Mouse (Mus musculus): ENCODE measurements around the gene Zcchc3. TPM values are rescaled to one million over a fixed set of nuclear protein-coding genes. Genes with fewer than 3 reads are reported as not detected.
"Not testable (repeated sequence)": the region's sequence is repeated elsewhere in the genome, so short reads cannot be mapped to it uniquely, and the experiment has no call there.

Zcchc3 gene
- polyA plus RNA-seq, 1 experiment, result not detected

DNA sequence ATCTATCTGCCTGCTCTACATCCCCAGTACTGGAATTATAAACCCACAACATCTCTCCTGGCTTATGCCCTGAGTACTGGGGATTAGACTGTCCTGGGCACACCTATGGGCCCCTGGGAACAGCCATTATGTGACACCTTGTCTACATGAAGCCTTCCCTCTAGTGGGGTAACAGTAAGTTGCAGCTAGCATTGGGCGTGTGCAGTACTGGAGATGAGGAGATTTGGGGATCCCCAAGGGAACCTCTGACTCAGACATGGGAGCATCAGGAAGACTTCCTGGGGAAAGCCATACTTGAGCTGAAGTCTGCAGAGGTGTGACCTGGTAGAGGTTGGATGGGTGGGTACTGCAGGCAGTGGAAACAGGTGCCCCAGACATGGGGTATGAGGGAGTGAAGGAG lies 24.1 kb upstream of the Zcchc3 start:
- 97% methylated on average over 1 of the region's 1 CpGs for WGBS
- H3K27ac ChIP-seq (ENCODE audit: insufficient read depth, low read depth, low read length), result no peak overlapping the region
- TF ChIP-seq POLR2A (IDR thresholded peaks at IDR 0.05; ENCODE audit: insufficient read depth, low read depth, low read length), result no peak
- no peak for TF ChIP-seq CTCF (IDR thresholded peaks at IDR 0.05; ENCODE audit: insufficient read depth, low read depth, low read length)

GRCm38 (mm10) chr2:152436983-152437860 lies 22.4 kb upstream of the Zcchc3 start:
- Histone ChIP-seq H3K27ac (ENCODE audit: insufficient read depth, low read depth, low read length) (peak overlapping the region; percentile 5; the same call in 1 of the 2 replicates), H3K4me3 (ENCODE audit: insufficient read depth, low read depth, low read length) (peak overlapping the region; percentile 27), H3K4me1 (ENCODE audit: control insufficient read depth, insufficient read depth, low read length) (peaks cover 5% of the 10 kb centered on the region)
- peak; percentile 93 for TF ChIP-seq CTCF (IDR thresholded peaks at IDR 0.05; ENCODE audit: insufficient read depth, low read depth, low read length)
- no peak for TF ChIP-seq POLR2A (IDR thresholded peaks at IDR 0.05; ENCODE audit: insufficient read depth, low read depth, low read length)
- 5% methylated on average over 23 of the region's 23 CpGs for WGBS

More for the DNA sequence above, 24.1 kb upstream of the Zcchc3 start:
- Histone ChIP-seq H3K4me3 (ENCODE audit: insufficient read depth, low read depth, low read length) (no peak overlapping the region), H3K4me1 (ENCODE audit: control insufficient read depth, insufficient read depth, low read length) (peaks cover 8% of the 10 kb centered on the region)

DNA sequence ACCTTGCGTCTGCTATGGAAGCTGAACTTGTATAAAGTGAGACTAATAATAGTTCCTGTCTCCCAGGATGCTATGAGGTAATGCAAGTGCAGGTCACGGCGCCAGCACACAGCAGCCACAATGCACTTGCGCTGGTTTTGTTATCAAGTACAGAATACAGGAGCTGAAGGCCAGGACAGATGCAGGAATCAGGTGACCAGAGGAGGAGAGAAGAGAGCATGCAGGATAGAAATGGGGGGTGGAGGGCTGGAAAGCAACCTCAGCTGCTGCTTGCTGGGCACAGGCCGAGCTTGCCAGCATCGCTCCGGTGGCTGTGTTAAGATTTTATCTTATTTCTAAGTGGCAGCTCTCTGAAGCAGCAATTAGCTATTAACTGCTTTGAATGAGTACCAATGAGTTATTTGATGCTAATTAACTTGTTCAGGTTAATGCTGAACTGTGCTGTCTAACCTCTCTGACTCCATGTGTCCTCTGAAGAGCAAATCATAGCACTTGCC lies 21.6 kb upstream of the Zcchc3 start:
- 50% methylated on average over 7 of the region's 7 CpGs for WGBS
- H3K27ac ChIP-seq (ENCODE audit: insufficient read depth, low read depth, low read length), result 0 out of 2 replicates have a peak overlapping the region, but pooled peaks have one; percentile 8

GRCm38 (mm10) chr2:152428481-152428880 lies 13.7 kb upstream of the Zcchc3 start:
- WGBS, result 83% methylated on average over 2 of the region's 2 CpGs
- H3K4me3 ChIP-seq (ENCODE audit: insufficient read depth, low read depth, low read length); H3K4me1 ChIP-seq (ENCODE audit: control insufficient read depth, insufficient read depth, low read length); H3K27ac ChIP-seq (ENCODE audit: insufficient read depth, low read depth, low read length): not testable (repeated sequence)

More for the DNA sequence above, 21.6 kb upstream of the Zcchc3 start:
- TF ChIP-seq CTCF (IDR thresholded peaks at IDR 0.05; ENCODE audit: insufficient read depth, low read depth, low read length) (no peak), POLR2A (IDR thresholded peaks at IDR 0.05; ENCODE audit: insufficient read depth, low read depth, low read length) (no peak)
- Histone ChIP-seq H3K4me3 (ENCODE audit: insufficient read depth, low read depth, low read length) (no peak overlapping the region), H3K4me1 (ENCODE audit: control insufficient read depth, insufficient read depth, low read length) (peaks cover 5% of the 10 kb centered on the region)

DNA sequence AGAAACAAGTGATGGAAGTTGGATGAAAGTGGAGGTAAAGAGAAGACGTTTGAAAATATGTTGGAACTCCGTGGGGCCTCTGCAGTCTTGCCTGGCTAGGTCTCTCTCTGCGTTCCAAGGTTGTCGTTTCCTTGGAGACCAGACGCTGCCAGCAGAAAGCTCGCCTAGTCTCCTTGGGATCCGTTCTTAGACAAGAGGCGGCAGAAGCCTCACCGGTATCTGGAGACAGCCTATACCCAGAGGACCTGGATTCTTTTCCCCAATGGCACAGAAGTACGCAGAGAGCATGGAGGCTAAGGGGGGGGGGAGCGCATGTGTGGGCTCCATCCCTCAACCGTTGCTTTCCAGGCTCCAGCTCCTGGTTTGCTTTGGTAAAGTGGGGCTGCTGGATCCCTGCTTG lies 12.7 kb upstream of the Zcchc3 start:
- H3K4me1 ChIP-seq (ENCODE audit: control insufficient read depth, insufficient read depth, low read length), result peaks cover 7% of the 10 kb centered on the region; the same call in 1 of the 2 replicates
- H3K27ac ChIP-seq (ENCODE audit: insufficient read depth, low read depth, low read length), result no peak overlapping the region
- no peak for TF ChIP-seq POLR2A (IDR thresholded peaks at IDR 0.05; ENCODE audit: insufficient read depth, low read depth, low read length)
- TF ChIP-seq CTCF (IDR thresholded peaks at IDR 0.05; ENCODE audit: insufficient read depth, low read depth, low read length), result no peak
- WGBS, result 10% methylated on average over 12 of the region's 12 CpGs
- H3K4me3 ChIP-seq (ENCODE audit: insufficient read depth, low read depth, low read length), result no peak overlapping the region

GRCm38 (mm10) chr2:152415786-152416185 lies 959 bp upstream of the Zcchc3 start:
- no peak overlapping the region for H3K4me3 ChIP-seq (ENCODE audit: insufficient read depth, low read depth, low read length)

DNA sequence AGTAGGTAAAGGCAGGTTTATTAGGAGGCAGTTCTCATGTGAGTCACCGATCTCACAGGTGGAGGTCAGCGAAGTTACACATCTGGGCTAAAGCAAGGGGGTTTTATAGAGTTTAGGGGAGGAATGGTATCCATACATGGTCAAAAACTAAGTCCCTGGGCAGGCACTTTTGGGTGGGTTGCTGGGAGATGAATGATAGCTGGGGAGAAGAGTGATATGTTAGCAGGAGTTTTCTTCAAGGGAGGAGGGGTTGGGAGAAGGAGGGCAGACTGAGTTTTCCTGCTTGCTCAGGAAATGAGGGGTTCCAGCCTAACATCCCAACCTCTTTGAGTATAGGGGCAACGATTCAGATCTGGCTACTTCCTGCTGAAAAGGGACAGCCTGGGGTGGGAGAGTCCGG lies 460 bp upstream of the Zcchc3 start, which contains the start of gene 6820408C15Rik:
Gene 6820408C15Rik (plus strand): TSS at position 301 of the 400 bp plus-strand sequence.
- peak within 1 kb of the TSS; percentile 99 for H3K27ac ChIP-seq (ENCODE audit: insufficient read depth, low read depth, low read length)
- peak within 1 kb of the TSS; percentile 83 for H3K4me3 ChIP-seq (ENCODE audit: insufficient read depth, low read depth, low read length)
- no peak for TF ChIP-seq POLR2A (IDR thresholded peaks at IDR 0.05; ENCODE audit: insufficient read depth, low read depth, low read length)
- TF ChIP-seq CTCF (IDR thresholded peaks at IDR 0.05; ENCODE audit: insufficient read depth, low read depth, low read length), result no peak
- peaks cover 19% of the 10 kb centered on the region for H3K4me1 ChIP-seq (ENCODE audit: control insufficient read depth, insufficient read depth, low read length)
- WGBS, result 22% methylated on average over 4 of the region's 4 CpGs

More at GRCm38 (mm10) chr2:152415786-152416185, 959 bp upstream of the Zcchc3 start:
- H3K4me1 ChIP-seq (ENCODE audit: control insufficient read depth, insufficient read depth, low read length), result peaks cover 17% of the 10 kb centered on the region
- 0 out of 2 replicates have a peak overlapping the region, but pooled peaks have one; percentile 99 for H3K27ac ChIP-seq (ENCODE audit: insufficient read depth, low read depth, low read length)
- TF ChIP-seq POLR2A (IDR thresholded peaks at IDR 0.05; ENCODE audit: insufficient read depth, low read depth, low read length) (no peak), CTCF (IDR thresholded peaks at IDR 0.05; ENCODE audit: insufficient read depth, low read depth, low read length) (no peak)
- 54% methylated on average over 3 of the region's 3 CpGs for WGBS

DNA sequence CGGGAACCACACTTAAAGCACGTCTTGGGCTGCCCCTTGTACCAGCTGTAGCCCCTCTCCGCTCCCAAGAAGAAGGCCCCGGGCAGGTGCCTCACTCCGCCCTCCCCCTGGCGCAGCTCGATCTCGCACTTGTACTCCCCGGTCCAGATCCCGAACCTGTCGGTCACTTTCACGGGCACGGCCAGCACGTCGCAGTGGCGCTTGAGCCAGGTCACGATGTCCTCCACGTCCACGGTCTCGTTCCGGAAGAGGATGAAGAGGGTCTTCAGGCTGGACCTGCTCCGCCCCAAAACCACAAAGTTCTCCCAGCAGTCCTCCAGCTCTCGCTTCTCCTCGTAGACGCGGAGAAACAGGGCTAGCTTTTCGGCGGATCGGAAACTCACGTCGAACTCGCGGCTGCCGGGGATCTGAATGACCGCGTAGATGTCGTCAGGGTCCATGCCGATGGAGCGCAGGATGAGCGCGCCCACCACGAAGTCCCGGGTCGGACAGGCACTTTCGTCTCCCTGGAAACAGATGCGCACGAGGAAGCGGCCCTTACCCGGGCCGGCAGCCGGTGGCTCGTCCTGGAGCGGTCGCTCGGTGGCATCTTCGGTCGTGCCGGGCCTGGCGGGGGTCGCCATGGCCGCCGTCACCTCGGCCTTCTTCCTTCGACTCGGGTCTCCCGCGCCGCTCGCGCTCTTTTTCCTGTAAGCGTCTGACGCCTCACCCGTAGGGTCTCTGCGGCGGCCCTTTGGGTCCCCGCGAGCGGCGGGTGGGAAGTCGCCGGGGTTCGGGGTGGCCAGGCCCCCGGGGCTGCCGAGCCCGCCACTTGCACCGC lies 852 bp downstream of the Zcchc3 start:
- 1% methylated on average over 86 of the region's 86 CpGs for WGBS
- Histone ChIP-seq H3K27ac (ENCODE audit: insufficient read depth, low read depth, low read length) (peak overlapping the region; percentile 99), H3K4me3 (ENCODE audit: insufficient read depth, low read depth, low read length) (peak overlapping the region; percentile 83), H3K4me1 (ENCODE audit: control insufficient read depth, insufficient read depth, low read length) (peaks cover 22% of the 10 kb centered on the region)
- no peak for TF ChIP-seq POLR2A (IDR thresholded peaks at IDR 0.05; ENCODE audit: insufficient read depth, low read depth, low read length)

Data from olfactory bulb, adult 2 months (tissue).